Mouse (Mus musculus): Measurements from ENCODE around the gene Dlg2.

Dlg2 gene

GRCm38 (mm10) chr7:92288814-92289213 lies 1812.3 kb downstream of the Dlg2 start:
- Histone ChIP-seq H3K9me3 (ENCODE audit: low read length) (no peaks in the 10 kb centered on the region), H3K4me1 (replicated peaks; ENCODE audit: low read depth, low read length) (no peaks in the 10 kb centered on the region), H3K4me3 (replicated peaks; ENCODE audit: low read length) (no peak overlapping the region), H3K36me3 (ENCODE audit: insufficient read depth, low read length) (no peaks in the 10 kb centered on the region), H3K27me3 (ENCODE audit: insufficient read depth, low read length) (no peaks in the 10 kb centered on the region)
- TF ChIP-seq CTCF (conservative IDR thresholded peaks at IDR 0.05; ENCODE audit: low read length) (no peak), NANOG (IDR thresholded peaks at IDR 0.05; ENCODE audit: borderline replicate concordance, low read length) (no peak), POU5F1 (IDR thresholded peaks at IDR 0.05; ENCODE audit: borderline replicate concordance, low read length) (no peak)

GRCm38 (mm10) chr7:92292918-92293518 lies 1816.5 kb downstream of the Dlg2 start:
- TF ChIP-seq CTCF (conservative IDR thresholded peaks at IDR 0.05; ENCODE audit: low read length): no peak
- Histone ChIP-seq H3K9me3 (ENCODE audit: low read length) (no peaks in the 10 kb centered on the region), H3K27me3 (ENCODE audit: insufficient read depth, low read length) (no peaks in the 10 kb centered on the region), H3K36me3 (ENCODE audit: insufficient read depth, low read length) (no peaks in the 10 kb centered on the region), H3K4me3 (replicated peaks; ENCODE audit: low read length) (no peak overlapping the region), H3K4me1 (replicated peaks; ENCODE audit: low read depth, low read length) (no peaks in the 10 kb centered on the region)

- Histone ChIP-seq H3K36me3 (ENCODE audit: insufficient read depth, low read length) (no peaks in the 10 kb centered on the region), H3K4me3 (replicated peaks; ENCODE audit: low read length) (no peak overlapping the region), H3K4me1 (replicated peaks; ENCODE audit: low read depth, low read length) (no peaks in the 10 kb centered on the region), H3K9me3 (ENCODE audit: low read length) (no peaks in the 10 kb centered on the region), H3K27me3 (ENCODE audit: insufficient read depth, low read length) (no peaks in the 10 kb centered on the region)
- TF ChIP-seq NANOG (IDR thresholded peaks at IDR 0.05; ENCODE audit: borderline replicate concordance, low read length) (no peak), POU5F1 (IDR thresholded peaks at IDR 0.05; ENCODE audit: borderline replicate concordance, low read length) (no peak), CTCF (conservative IDR thresholded peaks at IDR 0.05; ENCODE audit: low read length) (no peak)
Measured at GRCm38 (mm10) chr7:92301046-92301445, 1824.6 kb downstream of the Dlg2 start.

DNA sequence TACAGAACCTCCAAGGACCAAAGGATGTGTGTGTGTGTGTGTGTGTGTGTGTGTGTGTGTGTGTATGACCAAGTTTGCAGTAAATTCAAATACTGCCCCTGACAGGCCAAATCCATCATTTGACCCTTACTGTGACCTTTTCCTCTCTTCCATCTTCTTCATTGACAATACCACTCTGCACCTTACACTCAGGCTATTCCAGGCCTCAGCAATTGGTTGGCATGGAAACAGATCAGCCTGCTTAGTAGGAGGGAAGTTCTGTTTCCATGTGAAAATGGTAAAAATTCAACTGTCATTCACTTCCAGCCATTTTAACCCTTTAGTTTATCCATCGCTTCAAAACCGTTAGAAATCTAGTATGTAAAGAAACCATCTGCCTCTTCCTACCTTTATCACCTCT lies 1831.2 kb downstream of the Dlg2 start:
- Histone ChIP-seq H3K36me3 (ENCODE audit: insufficient read depth, low read length) (no peaks in the 10 kb centered on the region), H3K27me3 (ENCODE audit: insufficient read depth, low read length) (no peaks in the 10 kb centered on the region), H3K9me3 (ENCODE audit: low read length) (no peaks in the 10 kb centered on the region), H3K4me3 (replicated peaks; ENCODE audit: low read length) (no peak overlapping the region), H3K4me1 (replicated peaks; ENCODE audit: low read depth, low read length) (no peaks in the 10 kb centered on the region)
- no peak for TF ChIP-seq CTCF (conservative IDR thresholded peaks at IDR 0.05; ENCODE audit: low read length)
- TF ChIP-seq NANOG (IDR thresholded peaks at IDR 0.05; ENCODE audit: borderline replicate concordance, low read length): no peak
- no peak for TF ChIP-seq POU5F1 (IDR thresholded peaks at IDR 0.05; ENCODE audit: borderline replicate concordance, low read length)

GRCm38 (mm10) chr7:92308168-92308567 lies 1831.7 kb downstream of the Dlg2 start:
- TF ChIP-seq CTCF (conservative IDR thresholded peaks at IDR 0.05; ENCODE audit: low read length) (no peak), POU5F1 (IDR thresholded peaks at IDR 0.05; ENCODE audit: borderline replicate concordance, low read length) (no peak), NANOG (IDR thresholded peaks at IDR 0.05; ENCODE audit: borderline replicate concordance, low read length) (no peak)

GRCm38 (mm10) chr7:92316389-92316788 lies 1839.9 kb downstream of the Dlg2 start:
- no peaks in the 10 kb centered on the region for H3K27me3 ChIP-seq (ENCODE audit: insufficient read depth, low read length)
- no peaks in the 10 kb centered on the region for H3K36me3 ChIP-seq (ENCODE audit: insufficient read depth, low read length)
- H3K4me3 ChIP-seq (replicated peaks; ENCODE audit: low read length): no peak overlapping the region
- no peaks in the 10 kb centered on the region for H3K9me3 ChIP-seq (ENCODE audit: low read length)
- no peaks in the 10 kb centered on the region for H3K4me1 ChIP-seq (replicated peaks; ENCODE audit: low read depth, low read length)
- TF ChIP-seq CTCF (conservative IDR thresholded peaks at IDR 0.05; ENCODE audit: low read length): no peak
- no peak for TF ChIP-seq NANOG (IDR thresholded peaks at IDR 0.05; ENCODE audit: borderline replicate concordance, low read length)
- TF ChIP-seq POU5F1 (IDR thresholded peaks at IDR 0.05; ENCODE audit: borderline replicate concordance, low read length): no peak

More at GRCm38 (mm10) chr7:92308168-92308567, 1831.7 kb downstream of the Dlg2 start:
- Histone ChIP-seq H3K36me3 (ENCODE audit: insufficient read depth, low read length) (no peaks in the 10 kb centered on the region), H3K4me1 (replicated peaks; ENCODE audit: low read depth, low read length) (no peaks in the 10 kb centered on the region), H3K4me3 (replicated peaks; ENCODE audit: low read length) (no peak overlapping the region), H3K27me3 (ENCODE audit: insufficient read depth, low read length) (no peaks in the 10 kb centered on the region), H3K9me3 (ENCODE audit: low read length) (no peaks in the 10 kb centered on the region)

- Histone ChIP-seq H3K4me1 (replicated peaks; ENCODE audit: low read depth, low read length) (no peaks in the 10 kb centered on the region), H3K9me3 (ENCODE audit: low read length) (no peaks in the 10 kb centered on the region), H3K36me3 (ENCODE audit: insufficient read depth, low read length) (no peaks in the 10 kb centered on the region), H3K27me3 (ENCODE audit: insufficient read depth, low read length) (no peaks in the 10 kb centered on the region), H3K4me3 (replicated peaks; ENCODE audit: low read length) (no peak overlapping the region)
- TF ChIP-seq NANOG (IDR thresholded peaks at IDR 0.05; ENCODE audit: borderline replicate concordance, low read length) (no peak), CTCF (conservative IDR thresholded peaks at IDR 0.05; ENCODE audit: low read length) (no peak), POU5F1 (IDR thresholded peaks at IDR 0.05; ENCODE audit: borderline replicate concordance, low read length) (no peak)
Measured at GRCm38 (mm10) chr7:92319469-92319868, 1843.0 kb downstream of the Dlg2 start.

DNA sequence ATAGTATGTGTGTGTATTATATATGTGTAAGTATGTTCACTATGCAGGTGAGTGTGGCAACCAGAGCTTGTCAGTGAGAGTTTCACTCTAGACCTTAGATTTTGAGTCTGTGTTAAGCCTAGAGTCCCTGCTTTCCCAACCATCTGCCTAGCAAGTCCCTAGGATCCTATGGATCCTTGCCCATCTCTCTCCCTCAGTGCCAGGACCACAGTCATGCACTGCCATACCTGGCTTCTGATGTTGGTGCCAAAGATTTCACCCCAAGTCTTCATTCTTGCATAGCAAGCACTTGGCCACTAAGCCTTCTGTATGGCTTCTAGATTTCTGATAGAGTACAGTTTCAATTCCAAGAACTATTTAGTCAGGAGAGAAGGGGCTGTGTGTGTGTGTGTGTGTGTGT lies 1843.7 kb downstream of the Dlg2 start:
- H3K4me1 ChIP-seq (replicated peaks; ENCODE audit: low read depth, low read length): no peaks in the 10 kb centered on the region
- no peak for TF ChIP-seq CTCF (conservative IDR thresholded peaks at IDR 0.05; ENCODE audit: low read length)
- no peak for TF ChIP-seq NANOG (IDR thresholded peaks at IDR 0.05; ENCODE audit: borderline replicate concordance, low read length)
- TF ChIP-seq POU5F1 (IDR thresholded peaks at IDR 0.05; ENCODE audit: borderline replicate concordance, low read length): no peak
- no peaks in the 10 kb centered on the region for H3K36me3 ChIP-seq (ENCODE audit: insufficient read depth, low read length)
- H3K9me3 ChIP-seq (ENCODE audit: low read length): no peaks in the 10 kb centered on the region
- H3K4me3 ChIP-seq (replicated peaks; ENCODE audit: low read length): no peak overlapping the region
- H3K27me3 ChIP-seq (ENCODE audit: insufficient read depth, low read length): no peaks in the 10 kb centered on the region

- H3K36me3 ChIP-seq (ENCODE audit: insufficient read depth, low read length): no peaks in the 10 kb centered on the region
- H3K27me3 ChIP-seq (ENCODE audit: insufficient read depth, low read length): no peaks in the 10 kb centered on the region
- no peak for TF ChIP-seq NANOG (IDR thresholded peaks at IDR 0.05; ENCODE audit: borderline replicate concordance, low read length)
- TF ChIP-seq CTCF (conservative IDR thresholded peaks at IDR 0.05; ENCODE audit: low read length): no peak
- no peak for TF ChIP-seq POU5F1 (IDR thresholded peaks at IDR 0.05; ENCODE audit: borderline replicate concordance, low read length)
- no peaks in the 10 kb centered on the region for H3K9me3 ChIP-seq (ENCODE audit: low read length)
- H3K4me1 ChIP-seq (replicated peaks; ENCODE audit: low read depth, low read length): no peaks in the 10 kb centered on the region
- no peak overlapping the region for H3K4me3 ChIP-seq (replicated peaks; ENCODE audit: low read length)
Measured at GRCm38 (mm10) chr7:92321786-92322185, 1845.3 kb downstream of the Dlg2 start.
